Mouse (Mus musculus) layer of hippocampus, postnatal 14 days (tissue): Measurements from ENCODE around the gene Gmfb. TPM values are rescaled to one million over a fixed set of nuclear protein-coding genes. Genes with fewer than 3 reads are reported as not detected.
A peak's percentile ranks its signal among the peaks of the same experiment; 100 is the strongest.
"Not testable (repeated sequence)": the region's sequence is repeated elsewhere in the genome, so short reads cannot be mapped to it uniquely, and the experiment has no call there.

Experiments
- DNase-seq, 2 experiments: peaks; one replicate each; pipeline ENCODE4 v3.0.0; 2021 to 2022; ENCODE audit warnings: low spot score in 2 of 2, mixed read lengths in 1 of 2
- long read RNA-seq, 2 experiments: library from polyadenylated mRNA; stranded (forward); transcript quantifications; one replicate each; pipeline ENCODE4 v2.0.0; 2021
- total RNA-seq, 2 experiments: library from RNA; stranded (reverse); gene quantifications; 2 replicates each; pipeline ENCODE4 v1.2.3; 2021

Gene Gmfb
- total RNA-seq: 100 to 1,000 TPM; 167 to 184 TPM
- long read RNA-seq, experiment 1, full-length matches to known transcripts: 180 of 203 reads
- long read RNA-seq, experiment 1, partial matches to known transcripts: 3 of 203 reads
- long read RNA-seq, experiment 1, other reads (novel, unspliced or antisense): 20 of 203 reads
- long read RNA-seq, experiment 2, full-length matches to known transcripts: 194 of 219 reads
- long read RNA-seq, experiment 2, partial matches to known transcripts: 3 of 219 reads
- long read RNA-seq, experiment 2, other reads (novel, unspliced or antisense): 22 of 219 reads

DNA sequence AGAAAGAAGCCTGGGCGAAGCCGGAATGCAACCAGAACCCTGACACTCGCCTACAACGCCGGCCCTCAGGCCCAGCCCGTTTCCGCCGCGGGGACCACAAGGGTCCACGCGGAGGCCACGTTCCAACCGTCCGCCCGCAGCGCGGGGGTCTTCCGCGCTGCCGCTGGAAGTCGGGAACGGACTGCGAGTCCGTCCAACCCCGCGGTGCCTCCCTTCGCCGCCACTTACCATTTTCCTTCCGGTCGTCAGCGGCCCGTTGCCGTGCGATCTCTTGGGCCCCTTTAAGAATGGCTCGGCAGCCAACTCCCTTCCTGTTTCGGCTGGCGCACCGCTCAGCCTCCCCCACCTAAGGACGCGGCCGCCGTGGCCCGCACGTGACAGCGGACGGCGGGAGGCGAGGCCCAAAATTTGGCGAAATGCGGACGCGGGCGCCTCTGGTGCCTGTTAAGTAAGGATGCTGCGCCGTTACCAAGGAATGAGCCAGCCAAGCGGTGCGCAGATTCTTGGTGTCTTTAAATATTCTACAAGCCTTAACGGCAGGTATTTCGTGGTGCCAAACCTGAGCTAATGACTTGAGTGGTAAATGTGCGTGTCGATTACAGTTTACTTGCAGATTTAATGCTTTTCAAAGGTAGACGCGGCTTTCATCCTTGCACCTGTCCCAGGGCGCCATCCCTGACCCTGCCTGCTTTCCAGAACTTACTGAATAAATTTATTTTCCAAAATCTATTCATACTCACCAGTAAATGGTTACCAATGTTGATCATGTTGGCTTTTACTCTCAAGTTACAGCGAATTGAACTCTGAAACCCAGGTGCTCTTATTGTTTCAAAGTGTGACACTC lies at the start of gene Gmfb:
Gene Gmfb, minus strand, starts transcription at position 370 of the 844 bp plus-strand sequence.
- peak; percentile 94 to 95 for DNase-seq

DNA sequence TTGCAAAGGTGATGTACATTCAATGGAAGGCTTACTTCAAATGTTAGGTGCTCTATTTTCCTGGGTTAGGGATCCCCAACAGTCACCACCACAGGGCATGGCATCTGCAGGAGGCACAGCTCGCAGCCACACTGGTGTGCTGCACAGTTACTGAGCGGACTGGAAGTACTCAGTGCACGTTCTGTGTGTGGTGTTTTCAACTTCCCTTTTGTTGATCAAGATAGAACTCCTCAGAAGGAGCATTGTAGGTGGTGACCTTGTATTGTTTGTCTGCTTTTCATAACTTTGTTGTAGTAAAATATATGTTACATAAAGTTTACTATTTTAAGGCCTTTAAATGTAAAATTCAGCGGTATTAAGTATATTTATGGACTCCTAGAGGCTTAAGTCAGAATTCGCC lies 40.9 kb upstream of the Gmfb start:
- DNase-seq: no peak

DNA sequence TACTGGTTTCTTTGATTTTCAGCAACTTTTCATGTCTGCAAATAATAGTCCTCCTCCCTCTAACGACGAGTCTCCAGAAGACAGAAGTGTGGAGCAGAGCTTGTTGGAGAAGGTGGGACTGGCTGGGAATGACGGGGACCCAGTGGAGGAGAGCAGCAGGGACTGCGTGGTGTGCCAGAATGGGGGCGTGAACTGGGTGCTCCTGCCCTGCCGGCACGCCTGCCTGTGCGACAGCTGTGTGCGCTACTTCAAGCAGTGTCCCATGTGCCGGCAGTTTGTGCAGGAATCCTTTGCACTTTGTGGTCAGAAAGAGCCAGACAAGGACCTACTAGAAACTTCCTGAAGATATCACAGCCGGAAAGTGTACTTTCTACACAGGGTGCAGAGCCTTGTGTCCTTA lies 31.6 kb upstream of the Gmfb start:
- no peak for DNase-seq

DNA sequence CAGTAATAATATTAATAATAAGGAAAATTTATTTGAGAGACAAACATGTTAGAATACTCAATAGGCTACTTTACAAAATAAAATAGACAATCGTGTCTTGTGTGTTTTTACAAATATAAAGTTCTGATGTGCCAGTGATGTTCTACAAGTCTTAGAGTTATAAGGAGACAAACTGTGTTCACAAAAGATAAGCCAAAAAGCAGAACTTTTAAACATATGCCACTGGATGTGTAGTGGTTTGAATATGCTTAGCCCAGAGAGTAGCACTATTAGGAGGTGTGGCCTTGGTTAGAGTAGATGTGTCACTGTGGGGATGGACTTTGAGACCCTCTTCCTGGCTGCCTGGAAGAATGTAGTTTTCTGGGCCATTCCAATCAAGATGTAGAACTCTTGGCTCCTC lies 27.7 kb upstream of the Gmfb start:
- no peak for DNase-seq

DNA sequence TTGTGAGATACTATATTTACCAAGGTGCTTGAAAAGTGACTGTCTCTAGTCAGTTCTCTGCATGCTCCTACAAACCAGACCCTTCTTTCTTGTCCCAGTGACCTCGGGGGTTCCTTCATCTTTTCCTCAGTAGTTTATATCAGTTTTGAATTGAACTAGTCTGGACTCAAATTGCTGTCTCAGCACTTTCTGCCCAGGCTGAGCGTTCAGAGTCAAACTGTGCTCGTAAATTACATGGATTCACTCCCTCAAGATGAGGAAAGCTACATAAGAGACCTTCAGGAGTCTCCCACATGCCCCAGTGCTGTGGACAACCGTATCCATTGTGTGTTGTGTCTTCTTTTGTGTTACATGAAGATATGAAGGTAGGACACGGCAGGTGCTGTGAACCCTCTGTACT lies 26.7 kb upstream of the Gmfb start:
- no peak for DNase-seq

DNA sequence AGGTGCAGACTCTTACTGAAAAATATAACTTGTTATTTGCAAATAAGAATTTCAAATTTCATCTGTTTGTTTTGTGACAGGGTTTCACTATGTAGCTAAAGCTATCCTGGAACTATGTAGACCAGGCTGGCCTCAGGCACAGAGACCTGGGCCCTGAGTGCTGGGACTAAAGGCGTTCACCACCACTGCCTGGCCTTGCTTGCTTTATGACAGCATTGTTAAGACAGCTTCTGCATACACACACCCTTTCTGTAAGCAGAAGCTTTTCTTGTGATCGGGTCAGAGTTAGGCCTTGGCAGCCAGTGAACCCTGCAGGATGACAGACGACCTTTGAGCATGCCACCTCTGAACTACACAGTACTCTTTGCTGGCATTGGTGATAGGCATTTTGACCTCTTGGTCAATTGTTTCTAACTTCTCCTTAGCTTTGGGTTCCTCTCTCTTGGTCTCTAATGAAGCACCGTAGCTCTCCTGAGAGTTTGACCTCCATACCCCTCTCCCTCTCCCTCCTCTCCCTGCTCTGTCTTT lies 26.1 kb upstream of the Gmfb start:
- DNase-seq: no peak

DNA sequence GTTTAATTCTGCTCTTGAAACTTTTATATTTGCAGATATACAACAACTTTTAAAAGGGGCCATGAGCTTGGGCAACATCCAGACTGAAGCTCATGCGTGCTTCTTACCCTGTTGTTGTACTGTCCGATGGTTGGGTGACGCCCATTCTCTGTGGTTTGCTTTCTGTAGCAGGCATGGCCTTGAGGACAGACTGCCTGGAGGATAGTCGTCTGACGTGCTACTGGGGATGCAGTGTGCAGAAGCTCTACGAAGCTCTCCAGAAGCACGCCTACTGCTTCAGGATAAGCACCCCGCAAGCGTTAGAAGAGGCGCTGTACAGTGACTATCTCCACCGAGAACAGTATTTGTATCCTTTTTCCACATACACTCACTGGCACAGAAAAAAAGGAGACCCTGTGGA lies 23.7 kb upstream of the Gmfb start:
- no peak for DNase-seq

DNA sequence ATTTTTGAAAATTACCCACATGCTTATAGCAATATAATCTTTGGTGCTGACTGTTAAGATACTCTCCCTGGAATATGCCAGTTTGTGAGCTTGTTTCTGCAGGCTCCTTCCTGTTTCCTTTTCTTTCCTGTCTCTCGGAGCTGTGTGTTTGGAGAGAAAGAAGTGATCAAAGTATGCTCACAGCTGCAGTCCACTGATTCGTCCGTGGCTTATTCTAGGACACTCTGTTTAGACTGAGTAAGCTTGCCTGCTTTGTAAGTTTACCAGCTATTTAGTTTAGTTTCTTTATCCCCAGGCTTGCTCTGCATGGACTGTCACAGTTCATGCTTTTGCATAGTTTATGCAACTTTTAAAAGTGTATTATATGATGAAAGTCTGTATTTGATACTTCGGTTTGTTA lies 17.3 kb upstream of the Gmfb start:
- no peak for DNase-seq

DNA sequence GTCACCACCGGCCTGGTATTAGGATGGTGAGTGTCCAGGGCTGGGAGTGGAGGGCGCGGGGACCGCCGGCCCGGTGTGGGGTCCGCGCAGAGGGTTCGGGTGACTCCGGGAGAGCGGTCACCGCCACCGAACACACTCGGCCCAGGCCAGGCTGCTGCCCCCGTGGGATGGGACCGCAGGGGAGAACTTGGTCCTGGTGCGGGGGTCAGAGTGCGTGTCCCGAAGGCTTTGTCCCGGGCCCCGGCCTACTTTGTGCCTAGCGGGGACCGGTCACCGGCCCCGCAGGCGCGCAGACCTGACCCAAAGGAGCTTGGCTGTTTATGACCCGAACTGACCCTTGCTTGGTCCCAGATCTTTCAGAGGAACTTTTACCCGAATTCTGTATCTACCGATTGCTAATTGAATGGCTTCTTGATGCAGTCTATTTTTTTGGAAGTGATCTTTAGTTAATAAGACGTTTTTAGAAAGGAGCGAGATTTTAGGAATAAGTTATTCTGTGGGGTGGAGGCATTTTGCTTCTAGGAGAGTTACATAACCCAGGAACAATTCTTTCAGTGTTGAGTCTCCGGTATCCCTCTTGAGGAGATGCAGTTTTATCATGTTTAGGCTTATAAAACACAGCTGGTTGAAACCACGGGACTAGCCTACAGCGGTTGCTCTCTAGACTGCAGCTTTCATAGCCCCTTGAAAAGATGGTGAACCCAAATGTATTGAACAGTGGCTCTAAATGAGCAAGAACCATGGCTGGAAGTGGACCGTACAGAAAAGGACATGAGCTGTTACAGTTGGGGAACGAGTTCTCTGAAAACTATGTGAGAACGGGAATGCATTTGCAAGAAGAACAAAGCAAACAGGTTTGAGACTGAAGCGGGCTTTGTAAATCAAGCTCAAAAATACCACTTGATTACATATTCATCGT lies 10.6 kb upstream of the Gmfb start:
- no peak for DNase-seq

DNA sequence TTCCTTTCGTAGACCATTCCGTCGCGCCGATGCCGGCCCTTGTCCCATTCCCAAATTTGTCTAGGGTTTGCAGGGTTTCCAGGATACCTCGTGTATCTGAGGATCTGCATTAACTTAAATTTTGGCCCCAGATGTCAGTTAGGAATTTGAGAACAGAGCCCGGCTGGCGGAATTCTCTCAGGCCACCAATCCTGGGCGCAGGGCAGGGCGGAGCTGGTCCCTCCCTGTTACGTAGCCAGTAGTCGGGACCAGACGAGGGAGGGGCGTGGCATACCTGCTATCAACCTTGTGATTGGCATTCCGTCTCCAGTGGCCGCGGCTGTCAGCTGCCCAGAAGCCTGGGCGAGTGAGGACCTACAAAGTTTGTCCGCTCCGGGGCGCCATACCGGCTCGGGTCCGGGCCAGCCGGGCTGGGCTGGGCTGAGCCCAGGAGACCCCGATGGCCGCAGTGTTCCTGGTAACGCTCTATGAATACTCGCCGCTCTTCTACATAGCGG lies 9.8 kb upstream of the Gmfb start, which contains the start of gene Cgrrf1:
Gene Cgrrf1, plus strand, starts transcription at position 289 of the 497 bp plus-strand sequence.
- DNase-seq: peak; percentile 83 to 92

DNA sequence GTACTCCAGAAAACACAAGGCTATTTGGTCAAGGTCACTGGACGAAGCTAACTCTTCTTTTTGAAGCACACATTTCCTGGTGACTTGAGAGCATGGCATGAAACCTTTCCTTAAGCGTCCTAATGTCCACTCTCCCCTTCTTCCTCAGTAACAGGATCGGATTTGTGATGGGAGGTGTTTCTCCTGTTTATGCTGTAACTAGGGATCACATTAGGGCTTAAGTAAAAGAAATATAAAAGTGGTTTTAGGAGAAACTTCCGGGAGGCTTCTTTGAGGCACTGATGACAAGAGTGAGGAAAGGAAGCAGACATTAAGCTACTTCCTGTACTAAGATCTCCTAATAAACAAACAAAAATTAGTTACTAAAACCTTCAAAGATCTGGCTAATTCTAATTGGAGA lies 9.3 kb upstream of the Gmfb start:
- no peak for DNase-seq

DNA sequence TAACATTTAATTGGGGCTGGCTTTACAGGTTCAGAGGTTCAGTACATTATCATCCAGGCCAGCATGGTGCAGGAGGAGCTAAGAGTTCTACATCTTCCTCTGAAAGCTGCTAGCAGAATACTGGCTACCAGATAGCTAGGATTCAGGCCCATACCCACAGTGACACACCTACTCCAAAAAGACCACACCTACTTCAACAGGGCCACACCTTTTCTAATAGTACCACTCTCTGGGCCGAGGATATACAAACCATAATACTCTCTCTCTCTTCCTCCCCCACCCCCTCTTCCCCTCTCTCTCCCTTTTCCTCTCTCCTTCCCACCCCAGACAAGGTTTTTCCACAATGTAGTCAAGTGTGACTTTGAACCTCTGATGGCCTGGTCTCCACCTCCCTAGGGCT lies 5.4 kb upstream of the Gmfb start:
- no peak for DNase-seq

DNA sequence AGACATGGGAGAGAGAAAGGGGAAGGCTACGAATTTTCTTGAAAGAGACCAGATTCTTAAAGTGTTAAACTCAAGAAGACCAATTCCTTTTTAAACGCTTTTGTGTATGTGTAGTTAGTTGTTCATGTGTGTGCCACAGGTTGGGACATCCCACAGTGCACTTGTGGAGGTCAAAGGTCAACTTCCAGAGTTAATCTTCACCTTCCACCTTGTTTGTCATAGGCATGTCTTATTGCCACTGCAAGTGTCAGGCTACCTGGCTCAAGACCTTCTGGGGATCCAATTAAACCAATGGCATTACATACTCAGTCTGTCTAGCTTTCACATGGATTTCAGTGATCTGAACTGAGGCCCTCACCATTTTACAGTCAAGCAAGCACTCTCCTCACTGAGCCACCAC lies 2.0 kb upstream of the Gmfb start:
- DNase-seq: no peak

DNA sequence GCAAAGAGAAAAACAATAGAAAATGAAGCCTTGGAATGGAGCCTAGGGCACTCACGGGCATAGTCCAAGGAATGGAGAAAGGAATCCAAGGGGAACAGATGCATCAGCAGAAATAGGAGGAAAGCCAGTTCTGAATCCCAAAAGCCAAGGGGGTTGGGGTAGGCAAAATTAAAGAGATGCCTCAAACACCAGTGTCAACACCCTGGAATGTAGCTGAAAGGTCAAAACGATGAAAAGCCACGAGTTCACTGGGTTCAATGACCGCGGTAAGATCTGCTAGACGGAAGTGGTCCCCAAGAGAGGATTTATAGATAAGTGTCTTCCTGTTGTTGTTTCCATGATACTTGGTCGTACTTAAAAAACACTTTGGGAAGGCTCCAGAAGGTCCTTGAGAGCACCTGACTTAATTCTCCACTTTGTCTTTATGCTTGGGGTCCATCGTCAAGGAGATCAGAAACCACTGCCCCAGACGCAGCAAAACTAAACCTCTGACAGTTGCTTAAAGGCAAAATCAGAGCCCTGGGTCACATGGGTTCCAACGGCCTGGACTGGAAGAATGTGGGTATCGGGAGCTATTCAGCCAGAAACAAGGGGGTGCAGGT lies 670 bp downstream of the Gmfb start:
- DNase-seq: peak in 1 of 2 experiments; percentile 9

DNA sequence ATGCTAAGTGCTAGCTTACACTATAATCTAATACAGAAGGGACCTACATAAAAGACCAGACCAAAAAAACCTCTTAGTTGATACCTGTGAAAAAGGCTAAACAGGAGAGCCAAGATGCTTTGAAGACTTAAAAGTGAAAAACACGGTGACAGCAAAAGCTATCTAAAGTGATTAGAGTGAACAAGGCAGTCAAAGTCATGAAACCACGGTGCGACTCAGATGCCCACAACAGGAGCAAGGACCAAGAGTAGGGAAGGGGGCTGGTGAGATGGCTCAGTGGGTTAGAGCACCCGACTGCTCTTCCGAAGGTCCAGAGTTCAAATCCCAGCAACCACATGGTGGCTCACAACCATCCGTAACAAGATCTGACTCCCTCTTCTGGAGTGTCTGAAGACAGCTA lies 2.1 kb downstream of the Gmfb start:
- not testable (repeated sequence) for DNase-seq

DNA sequence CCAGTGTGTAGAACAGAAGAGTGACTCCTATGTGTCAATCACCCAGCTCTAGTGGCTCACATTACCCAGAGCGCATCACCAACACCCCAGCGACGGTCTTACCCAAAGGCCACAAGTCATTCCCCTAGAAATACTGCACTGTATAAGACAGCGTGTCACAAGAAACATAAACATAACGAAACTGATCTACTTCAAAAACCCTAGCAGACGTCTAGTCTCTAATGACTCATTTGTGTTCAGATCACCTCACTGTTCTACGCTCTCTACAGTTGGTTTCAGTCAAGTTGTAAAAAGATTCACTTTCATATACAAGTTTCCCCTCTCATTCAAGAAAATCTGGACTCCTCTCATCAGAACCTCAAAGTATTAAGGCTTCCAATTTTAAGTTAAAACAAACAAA lies 3.3 kb downstream of the Gmfb start:
- DNase-seq: no peak

DNA sequence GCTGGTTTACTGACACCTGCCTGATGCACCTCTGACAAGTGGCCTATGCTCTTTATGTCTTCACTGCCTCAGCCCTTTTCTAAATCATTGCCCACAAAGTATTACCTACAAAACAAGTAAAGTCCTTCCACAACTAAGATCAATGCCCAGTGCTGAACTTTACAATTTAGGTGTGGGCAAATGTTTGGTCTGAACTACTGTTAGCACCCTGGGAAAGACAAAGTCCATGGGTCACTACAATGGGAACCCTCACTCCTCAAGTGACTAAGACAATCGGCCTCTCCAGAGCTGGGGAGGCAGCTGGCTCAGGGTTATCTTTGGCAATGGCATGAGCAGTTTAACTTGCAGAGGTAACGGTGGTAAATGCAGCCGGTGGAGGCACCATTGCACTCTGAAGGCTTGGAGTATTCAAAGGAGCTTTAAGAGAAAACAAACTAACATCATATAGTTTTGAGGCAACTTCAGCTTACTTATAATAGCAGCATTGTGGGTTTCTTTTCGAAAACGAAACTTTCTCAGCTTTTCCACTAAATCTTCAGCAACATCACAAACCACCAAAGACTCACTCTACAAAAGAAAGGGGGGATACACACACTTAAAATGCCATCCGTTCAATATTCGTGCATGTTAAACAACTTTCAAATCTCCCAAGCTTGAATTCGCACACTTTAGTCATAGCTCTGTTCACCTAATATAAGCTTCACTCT lies 5.0 kb downstream of the Gmfb start:
- DNase-seq: no peak

DNA sequence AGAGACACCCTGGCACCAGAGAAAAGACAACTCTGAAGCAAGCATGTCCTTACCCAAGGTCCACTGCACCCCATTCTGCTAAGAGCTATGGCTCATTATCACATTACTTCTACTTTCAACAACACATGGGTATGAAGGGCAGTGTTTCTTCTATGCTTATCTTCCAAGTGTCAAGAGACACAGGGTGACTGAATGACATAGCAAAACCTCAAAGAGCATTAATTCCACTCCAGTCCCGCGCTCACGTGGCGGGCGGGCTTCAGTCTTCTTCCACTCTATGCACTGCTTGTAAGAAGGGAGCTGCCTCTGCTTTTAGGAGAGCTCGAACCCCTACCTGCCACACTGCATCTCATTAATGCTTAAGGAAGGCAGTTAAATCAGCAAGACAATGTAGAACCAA lies 6.4 kb downstream of the Gmfb start:
- DNase-seq: no peak

DNA sequence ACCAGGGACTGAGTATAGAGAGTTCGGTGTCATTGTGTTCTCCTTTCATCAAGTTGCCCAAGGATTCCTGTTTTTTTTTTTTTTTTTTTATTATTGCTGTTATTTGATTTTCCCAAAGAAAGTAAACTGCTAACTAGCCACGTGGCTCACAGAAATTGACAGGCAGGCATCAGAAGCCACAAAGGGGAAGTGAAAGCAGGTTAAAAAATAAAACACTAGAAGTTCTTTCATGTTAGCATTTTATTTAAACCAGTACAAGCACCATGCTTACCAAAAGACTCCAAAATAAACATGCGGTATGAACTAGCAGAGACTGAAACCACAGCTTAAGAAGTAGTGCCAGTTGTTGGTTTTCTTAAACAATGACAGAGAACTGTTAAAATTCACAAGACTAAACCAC lies 14.1 kb downstream of the Gmfb start:
- DNase-seq: no peak

DNA sequence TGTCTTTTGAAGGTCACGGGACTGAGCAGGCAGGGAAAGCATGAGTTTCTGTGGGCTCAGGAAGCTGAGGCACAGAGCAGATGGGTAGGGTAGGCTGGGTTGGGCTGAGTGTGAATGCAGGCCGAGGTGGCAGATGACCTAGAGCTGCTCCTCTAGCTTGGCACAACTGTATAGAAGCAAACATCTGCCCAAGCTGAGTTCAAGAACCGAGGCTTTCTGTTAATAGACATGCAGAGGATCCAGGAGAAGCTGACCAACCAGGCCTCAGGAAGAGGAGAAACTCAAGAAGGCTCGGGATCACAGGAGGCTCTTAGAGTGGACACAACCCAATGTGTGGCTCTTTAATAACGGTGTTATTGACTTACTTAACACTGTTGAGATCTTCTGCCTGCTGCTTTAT lies 15.9 kb downstream of the Gmfb start:
- DNase-seq: no peak
